Mouse (Mus musculus) MN1 (cell line): Measurements from ENCODE around the gene Hist2h2bb.

Source experiments
- DNase-seq: peaks from one replicate; pipeline ENCODE4 v3.0.0-alpha.2; 2016; ENCODE audit warnings: low spot score

Gene Hist2h2bb

GRCm38 (mm10) chr3:96300706-96301529 is 31.4 kb downstream of the Hist2h2bb start:
- no peak for DNase-seq

- DNase-seq = no peak
Observed at GRCm38 (mm10) chr3:96302076-96302475, 32.5 kb downstream of the Hist2h2bb start.

- no peak for DNase-seq
Observed at GRCm38 (mm10) chr3:96306506-96306905, 37.0 kb downstream of the Hist2h2bb start.

GRCm38 (mm10) chr3:96309441-96309840 is 39.9 kb downstream of the Hist2h2bb start:
- DNase-seq = no peak

DNA sequence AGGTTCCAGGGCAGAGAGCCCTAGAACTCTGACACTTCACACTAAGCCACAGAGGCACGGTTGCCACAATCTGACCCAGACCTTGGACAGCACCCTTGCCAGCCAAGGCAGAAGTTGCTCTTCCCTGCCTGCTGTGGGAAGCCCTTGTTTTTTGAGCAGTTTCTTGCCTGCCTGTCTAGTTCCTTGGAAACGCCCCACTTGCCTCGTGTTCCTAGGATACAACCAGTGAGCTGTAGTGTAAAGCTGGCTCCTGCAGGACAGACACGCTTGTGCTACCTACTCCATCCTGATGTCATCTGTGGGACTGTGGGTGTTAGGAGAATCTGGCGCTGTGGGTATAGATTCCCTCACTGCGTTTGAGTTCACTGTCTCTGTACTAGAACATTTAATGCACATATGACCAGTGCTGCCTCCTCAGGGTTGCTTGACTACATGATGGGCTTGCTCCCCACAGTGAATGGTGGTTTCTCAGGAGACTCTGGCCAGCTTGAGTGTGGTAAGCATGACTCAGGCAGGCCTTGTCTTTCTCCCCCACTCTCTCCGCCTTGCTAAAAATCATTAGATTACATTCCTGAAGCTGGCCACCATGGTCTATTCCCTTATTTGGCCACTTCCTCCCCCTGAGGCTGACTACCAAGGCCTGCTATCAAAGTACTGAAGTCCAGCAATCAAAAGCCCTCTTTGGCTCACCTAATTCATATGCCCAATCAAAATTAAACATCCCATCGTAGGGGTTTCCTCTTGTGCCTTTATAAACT is 43.0 kb downstream of the Hist2h2bb start:
- peak; percentile 16 for DNase-seq
